Mouse (Mus musculus) liver, embryonic 15.5 days (tissue): Measurements from ENCODE around the gene 2510039O18Rik. TPM values are rescaled to one million over a fixed set of nuclear protein-coding genes. Genes with fewer than 3 reads are reported as not detected.

Experiments
- ATAC-seq: fragments of 200-750 bp; cut with Nextera tagmentation; 2 replicates; pipeline ENCODE4 v1.8.0; 2017; ENCODE audit warnings: moderate number of reproducible peaks, mild to moderate bottlenecking, moderate library complexity; ENCODE audit not compliant: insufficient read depth
- H3K27ac ChIP-seq: fragments of 300-500 bp; sonication (generic); replicated peaks from 2 replicates; pipeline ENCODE4 v1.5.1; 2015; ENCODE audit warnings: mild to moderate bottlenecking, inconsistent platforms
- H3K27me3 ChIP-seq: fragments of 300-500 bp; sonication (generic); 2 replicates; pipeline ENCODE4 v1.6.1; 2015; ENCODE audit warnings: mild to moderate bottlenecking, inconsistent platforms
- H3K36me3 ChIP-seq: fragments of 300-500 bp; sonication (generic); replicated peaks from 2 replicates; pipeline ENCODE4 v1.6.1; 2015; ENCODE audit warnings: moderate library complexity, mild to moderate bottlenecking, inconsistent platforms
- H3K4me1 ChIP-seq: fragments of 300-500 bp; sonication (generic); replicated peaks from 2 replicates; pipeline ENCODE4 v1.6.1; 2015; ENCODE audit warnings: inconsistent platforms
- H3K4me2 ChIP-seq: fragments of 300-500 bp; sonication (generic); 2 replicates; pipeline ENCODE4 v1.6.1; 2015; ENCODE audit warnings: moderate library complexity, mild to moderate bottlenecking, inconsistent platforms
- H3K4me3 ChIP-seq: fragments of 300-500 bp; sonication (generic); replicated peaks from 2 replicates; pipeline ENCODE4 v1.5.1; 2015; ENCODE audit warnings: mild to moderate bottlenecking, inconsistent platforms
- H3K9ac ChIP-seq: fragments of 300-500 bp; sonication (generic); 2 replicates; pipeline ENCODE4 v1.6.1; 2015; ENCODE audit warnings: moderate library complexity, mild to moderate bottlenecking, inconsistent platforms
- H3K9me3 ChIP-seq: fragments of 300-500 bp; sonication (generic); replicated peaks from 2 replicates; pipeline ENCODE4 v1.6.1; 2016; ENCODE audit warnings: inconsistent platforms
- WGBS: fragments of 180-500 bp; shearing (Covaris S2); methylation state at CpG from one replicate; pipeline ENCODE4 v1.1.7; 2015; ENCODE audit warnings: mixed read lengths; ENCODE audit not compliant: insufficient replicate concordance; 5-methylcytosine and 5-hydroxymethylcytosine counted together
- polyA plus RNA-seq: library from polyadenylated mRNA; unstranded; fragments of >200 nt; fragmentation: Nextera tagmentation; extraction: Ambion mirVana; gene quantifications from 2 replicates; pipeline ENCODE4 v1.2.1, GENCODE M21; 2015

2510039O18Rik gene
- 7.8 and 8.9 TPM in 2 replicates for polyA plus RNA-seq

DNA sequence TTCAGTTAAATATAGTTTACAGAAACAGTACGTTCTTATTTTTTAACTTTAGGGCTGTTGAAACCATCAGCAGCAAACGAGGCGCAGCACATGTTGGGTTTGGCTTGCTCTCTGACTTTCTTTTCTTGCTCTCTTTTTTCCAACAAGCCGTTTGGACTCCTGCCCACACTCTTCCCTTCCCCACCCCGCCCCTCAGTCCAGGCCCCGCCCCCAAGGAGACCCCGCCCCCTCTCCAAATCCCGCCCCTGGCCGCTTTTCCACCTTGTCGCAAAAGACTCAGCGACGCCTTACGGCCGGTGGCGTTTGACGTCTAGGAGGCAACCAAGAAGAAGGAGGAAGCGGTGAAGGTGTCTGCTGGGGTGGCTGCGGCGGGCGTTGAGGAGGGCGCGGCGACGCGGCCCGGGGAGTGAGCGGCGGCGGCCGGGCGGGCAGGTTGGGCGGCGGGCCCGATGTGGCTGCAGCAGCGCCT lies at the start of gene 2510039O18Rik:
Gene 2510039O18Rik, plus strand, starts transcription at position 320 of the 469 bp plus-strand sequence.
- Histone ChIP-seq H3K4me3 (peak within 1 kb of the TSS; percentile 86), H3K4me1 (peaks cover 54% of the 10 kb centered on the region)
- WGBS, result 1% methylated on average over 34 of the region's 35 CpGs

DNA sequence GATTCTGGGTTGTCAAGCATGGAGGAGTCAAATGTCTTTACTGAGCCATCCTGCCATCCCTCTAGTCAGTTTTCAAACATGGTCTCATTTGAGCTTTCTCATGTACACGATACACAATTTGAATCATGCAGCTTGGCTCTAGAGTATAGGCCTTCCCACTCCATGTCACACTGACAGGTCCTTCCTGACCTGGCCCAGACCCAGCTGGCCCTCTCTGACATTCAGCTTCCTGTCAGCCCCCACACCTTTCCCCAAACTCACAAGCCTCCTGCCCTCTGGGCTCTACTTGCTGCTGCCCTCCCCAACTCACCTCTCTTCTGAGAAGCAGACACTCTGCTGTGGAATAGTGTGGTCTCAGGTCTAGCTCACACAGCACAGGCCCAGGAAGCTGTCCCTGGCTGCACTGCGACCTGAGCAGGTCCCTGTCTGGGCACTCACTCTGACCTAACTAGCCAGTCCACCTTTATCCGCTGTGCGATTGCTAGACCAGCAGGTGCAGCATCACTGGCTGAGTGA lies 44.8 kb upstream of the 2510039O18Rik start:
- H3K36me3 ChIP-seq, result peaks cover 90% of the 10 kb centered on the region
- WGBS, result 78% methylated on average over 4 of the region's 4 CpGs
- no peak for ATAC-seq
- H3K4me3 ChIP-seq, result no peak overlapping the region
- no peak overlapping the region for H3K9ac ChIP-seq
- no peaks in the 10 kb centered on the region for H3K27me3 ChIP-seq
- no peak overlapping the region for H3K4me2 ChIP-seq
- no peaks in the 10 kb centered on the region for H3K4me1 ChIP-seq
- H3K27ac ChIP-seq, result no peak overlapping the region
- no peaks in the 10 kb centered on the region for H3K9me3 ChIP-seq

More for the DNA sequence above, at the start of gene 2510039O18Rik:
- Histone ChIP-seq H3K4me2 (peak within 1 kb of the TSS; percentile 98), H3K27ac (peak within 1 kb of the TSS; percentile 86), H3K36me3 (peaks cover 29% of the 10 kb centered on the region), H3K9me3 (no peaks in the 10 kb centered on the region), H3K9ac (peak within 1 kb of the TSS; percentile 84), H3K27me3 (peaks cover 23% of the 10 kb centered on the region; the same call in 1 of the 2 replicates)
- peak; percentile 78 for ATAC-seq

DNA sequence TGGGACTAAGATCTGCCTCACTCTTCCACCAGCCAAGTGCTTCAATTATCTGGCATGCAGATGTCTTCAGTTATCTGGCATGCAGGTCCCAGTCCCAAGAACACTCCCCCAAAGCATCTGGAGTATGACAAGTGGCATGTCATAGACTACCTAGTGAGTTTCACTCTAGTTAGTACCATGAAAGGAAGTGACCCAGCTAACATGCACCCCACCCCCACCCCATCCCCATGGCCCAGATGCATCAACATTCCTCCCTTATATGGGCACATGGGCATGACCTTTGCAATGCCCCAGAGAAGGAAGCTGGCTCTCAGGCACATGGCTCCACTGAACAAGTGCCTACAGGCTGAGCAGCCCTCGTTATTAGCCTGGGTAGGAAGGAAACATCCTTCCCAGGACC lies 44.3 kb upstream of the 2510039O18Rik start:
- no peaks in the 10 kb centered on the region for H3K9me3 ChIP-seq
- 41% methylated on average over 1 of the region's 1 CpGs for WGBS
- no peak overlapping the region for H3K4me2 ChIP-seq
- peaks cover 85% of the 10 kb centered on the region for H3K36me3 ChIP-seq
- H3K4me1 ChIP-seq, result no peaks in the 10 kb centered on the region
- no peaks in the 10 kb centered on the region for H3K27me3 ChIP-seq
- H3K27ac ChIP-seq, result no peak overlapping the region
- ATAC-seq, result no peak
- H3K4me3 ChIP-seq, result no peak overlapping the region
- no peak overlapping the region for H3K9ac ChIP-seq

DNA sequence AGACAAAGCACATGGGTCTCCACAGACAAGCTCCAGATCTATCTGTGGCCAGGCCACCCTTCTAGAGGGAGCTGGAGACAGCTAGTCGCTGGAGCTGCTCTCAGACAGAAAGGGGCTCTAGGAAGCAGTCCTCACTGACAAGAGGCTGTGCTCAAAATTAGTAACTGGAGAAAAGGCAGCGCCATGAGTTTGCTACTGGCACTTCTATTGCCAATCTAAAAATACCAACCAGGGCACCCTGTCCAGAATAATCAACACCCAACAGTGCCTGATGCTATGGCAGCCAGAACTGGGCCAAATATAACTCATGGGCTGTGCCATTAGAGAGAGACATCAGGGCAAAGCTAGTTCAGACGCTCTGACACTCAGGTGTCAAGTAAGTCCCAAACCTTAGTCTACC lies 43.3 kb upstream of the 2510039O18Rik start:
- Histone ChIP-seq H3K4me3 (no peak overlapping the region), H3K9ac (no peak overlapping the region), H3K9me3 (no peaks in the 10 kb centered on the region), H3K27ac (no peak overlapping the region), H3K4me2 (no peak overlapping the region), H3K4me1 (no peaks in the 10 kb centered on the region), H3K27me3 (no peaks in the 10 kb centered on the region), H3K36me3 (peaks cover 78% of the 10 kb centered on the region)
- no peak for ATAC-seq
- WGBS, result 72% methylated on average over 3 of the region's 3 CpGs

DNA sequence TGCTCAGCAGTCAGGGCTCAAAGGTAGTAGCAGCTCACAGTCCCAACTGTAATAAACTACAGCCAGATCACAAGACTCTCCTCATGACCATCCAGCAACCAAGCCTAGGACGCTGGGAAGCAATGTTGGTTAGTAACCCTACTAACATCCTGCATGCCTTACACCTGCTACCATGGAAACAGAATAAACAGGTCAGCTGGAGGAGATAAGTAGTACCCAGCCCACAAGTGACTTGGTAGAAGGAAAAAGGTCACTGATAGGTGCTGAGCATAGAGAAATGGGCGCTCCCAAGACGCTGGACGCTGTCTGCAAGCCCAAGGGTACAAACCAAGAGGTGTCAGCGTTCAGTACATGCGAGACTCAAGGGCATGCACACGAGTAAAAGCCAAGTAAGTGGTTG lies 40.2 kb upstream of the 2510039O18Rik start:
- no peak overlapping the region for H3K4me3 ChIP-seq
- no peaks in the 10 kb centered on the region for H3K27me3 ChIP-seq
- WGBS, result 65% methylated on average over 7 of the region's 7 CpGs
- ATAC-seq, result no peak
- peaks cover 64% of the 10 kb centered on the region for H3K36me3 ChIP-seq
- peaks cover 21% of the 10 kb centered on the region for H3K4me1 ChIP-seq
- H3K9ac ChIP-seq, result no peak overlapping the region
- no peak overlapping the region for H3K27ac ChIP-seq
- H3K9me3 ChIP-seq, result no peaks in the 10 kb centered on the region
- H3K4me2 ChIP-seq, result no peak overlapping the region

DNA sequence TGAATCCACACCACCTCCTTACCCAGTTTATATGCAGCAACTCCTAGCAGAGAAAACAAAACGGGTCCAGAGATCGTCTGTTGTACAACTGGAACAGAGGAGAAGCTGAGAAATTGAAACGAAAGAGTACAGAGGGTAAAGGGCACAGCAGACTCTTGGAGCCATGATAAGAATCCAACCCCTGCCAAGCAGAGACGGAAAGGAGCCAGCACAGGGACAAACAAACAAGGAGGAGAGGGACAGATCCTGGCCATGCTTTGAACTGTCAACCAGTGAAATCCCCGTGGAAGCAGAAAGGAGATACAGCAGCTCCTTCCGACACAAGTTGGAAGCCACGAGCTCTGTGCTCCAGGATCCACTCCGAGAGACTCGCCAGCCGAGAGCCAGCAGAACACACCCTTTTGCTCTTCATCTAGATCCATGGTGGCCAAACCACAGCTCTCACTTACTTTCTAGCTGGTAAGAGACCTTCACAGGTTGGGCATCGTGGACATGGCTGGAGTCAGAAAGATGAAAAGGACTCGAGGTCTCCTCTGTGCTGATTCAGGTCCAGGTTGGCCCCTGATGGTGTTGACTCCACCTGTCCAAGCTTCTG lies 37.7 kb upstream of the 2510039O18Rik start:
- Histone ChIP-seq H3K4me1 (peaks cover 25% of the 10 kb centered on the region), H3K27me3 (no peaks in the 10 kb centered on the region), H3K9me3 (no peaks in the 10 kb centered on the region), H3K9ac (no peak overlapping the region), H3K36me3 (peaks cover 38% of the 10 kb centered on the region), H3K4me3 (no peak overlapping the region; the same call in 1 of the 2 replicates), H3K27ac (no peak overlapping the region), H3K4me2 (peak overlapping the region; percentile 81; the same call in 1 of the 2 replicates)
- WGBS, result 76% methylated on average over 12 of the region's 12 CpGs
- ATAC-seq, result no peak

DNA sequence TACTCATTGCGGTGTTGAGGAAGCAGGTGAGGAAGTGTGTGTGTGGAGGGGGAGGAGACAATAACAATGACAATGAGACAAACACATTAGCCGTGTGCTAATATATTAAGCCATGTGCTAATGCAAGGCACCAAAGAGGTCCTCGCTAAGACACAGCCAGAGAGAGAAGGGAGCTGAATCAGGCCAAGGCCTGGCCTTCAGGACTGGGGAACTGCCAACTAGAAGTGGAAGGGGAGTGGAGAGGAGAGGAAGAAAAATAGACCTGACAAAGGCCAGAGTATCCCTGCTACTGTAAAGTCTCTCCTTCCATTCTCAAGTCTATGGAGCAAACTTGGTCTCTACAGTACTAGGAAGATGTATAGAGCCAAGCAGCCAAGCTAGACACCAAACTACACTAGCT lies 37.1 kb upstream of the 2510039O18Rik start:
- H3K27me3 ChIP-seq, result no peaks in the 10 kb centered on the region
- 60% methylated on average over 3 of the region's 3 CpGs for WGBS
- no peak for ATAC-seq
- H3K4me3 ChIP-seq, result peak overlapping the region; percentile 94
- H3K9me3 ChIP-seq, result no peaks in the 10 kb centered on the region
- H3K4me1 ChIP-seq, result peaks cover 25% of the 10 kb centered on the region
- peaks cover 32% of the 10 kb centered on the region for H3K36me3 ChIP-seq
- peak overlapping the region; percentile 81 for H3K4me2 ChIP-seq
- H3K27ac ChIP-seq, result peak overlapping the region; percentile 86; the same call in 1 of the 2 replicates
- peak overlapping the region; percentile 87 for H3K9ac ChIP-seq

DNA sequence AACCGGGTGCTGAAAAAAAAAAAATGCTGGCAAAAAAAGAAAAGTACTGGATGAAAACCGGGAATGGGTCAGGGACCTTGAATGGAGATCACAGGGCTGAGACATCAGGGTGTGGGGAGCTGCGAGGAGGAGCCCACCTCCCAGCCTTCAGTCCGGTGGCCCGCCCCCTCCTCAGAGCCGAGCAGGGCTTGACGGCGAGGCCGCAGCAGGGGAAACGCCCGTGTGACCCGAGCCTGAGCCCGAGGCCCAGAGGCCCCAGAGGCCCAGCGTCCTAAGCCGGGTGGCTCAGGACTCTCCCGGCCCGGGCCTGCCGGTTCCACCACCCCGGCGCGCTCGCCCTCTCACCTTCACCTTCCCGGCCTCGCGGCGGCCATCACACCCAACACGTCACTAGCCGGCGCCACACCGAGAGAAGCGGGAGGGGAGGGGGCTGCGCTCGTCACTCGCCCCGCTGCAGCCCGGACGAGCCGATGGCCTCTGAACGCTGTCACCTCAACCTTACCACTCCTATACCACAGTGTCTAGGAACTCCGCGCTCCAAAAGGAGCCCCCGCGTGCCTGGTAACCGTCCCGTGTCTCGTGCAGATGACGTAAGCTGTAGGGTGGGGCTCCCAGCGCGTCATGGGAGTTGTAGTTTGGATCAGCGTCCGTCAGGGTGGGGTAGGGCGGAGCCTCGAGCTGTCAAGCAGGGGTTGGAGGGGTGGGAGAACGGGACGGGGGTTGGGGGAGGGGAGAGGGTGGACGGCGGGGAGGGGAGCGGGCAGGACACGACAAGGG lies 36.2 kb upstream of the 2510039O18Rik start, which contains the start of gene Mfn2:
Gene Mfn2, minus strand, starts transcription at position 392 of the 777 bp plus-strand sequence.
- peaks cover 25% of the 10 kb centered on the region for H3K4me1 ChIP-seq
- H3K9me3 ChIP-seq, result no peaks in the 10 kb centered on the region
- under 1% methylated on average over 58 of the region's 59 CpGs for WGBS
- H3K27ac ChIP-seq, result peak within 1 kb of the TSS; percentile 86
- H3K27me3 ChIP-seq, result no peaks in the 10 kb centered on the region
- peaks cover 23% of the 10 kb centered on the region for H3K36me3 ChIP-seq
- peak within 1 kb of the TSS; percentile 81 for H3K4me2 ChIP-seq
- ATAC-seq, result peak; percentile 95
- peak within 1 kb of the TSS; percentile 94 for H3K4me3 ChIP-seq
- peak within 1 kb of the TSS; percentile 87 for H3K9ac ChIP-seq

DNA sequence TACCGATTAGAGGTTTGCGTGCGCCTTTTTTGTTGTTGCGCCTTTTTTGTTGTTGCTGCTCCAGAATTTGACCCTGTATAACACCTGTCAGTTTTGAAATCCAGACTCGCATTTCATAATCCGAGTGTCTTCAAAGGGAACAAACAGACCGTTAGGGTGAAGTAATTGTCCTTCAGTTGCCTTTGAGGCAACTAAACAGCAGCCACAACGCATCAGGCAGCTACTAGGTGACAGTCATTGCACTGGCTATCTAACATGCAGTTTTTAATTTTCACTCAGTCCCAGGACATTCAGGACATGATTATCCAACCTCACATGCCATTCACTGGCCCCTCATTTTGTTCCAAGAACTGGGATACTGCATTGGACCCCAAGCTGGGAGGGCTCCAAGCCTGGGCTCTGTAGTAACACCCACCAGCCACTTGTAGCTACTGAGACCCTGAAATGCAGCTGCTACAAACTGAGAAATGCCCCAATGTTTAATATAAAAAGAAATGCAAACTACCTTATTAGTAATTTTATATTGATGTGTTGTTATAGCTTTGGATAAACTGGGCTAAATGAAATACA lies 35.5 kb upstream of the 2510039O18Rik start:
- H3K9ac ChIP-seq, result peak overlapping the region; percentile 87
- H3K9me3 ChIP-seq, result no peaks in the 10 kb centered on the region
- peaks cover 25% of the 10 kb centered on the region for H3K4me1 ChIP-seq
- no peaks in the 10 kb centered on the region for H3K27me3 ChIP-seq
- peak overlapping the region; percentile 94 for H3K4me3 ChIP-seq
- H3K36me3 ChIP-seq, result peaks cover 17% of the 10 kb centered on the region
- WGBS, result 1% methylated on average over 8 of the region's 8 CpGs
- peak overlapping the region; percentile 86; the same call in 1 of the 2 replicates for H3K27ac ChIP-seq
- peak; percentile 15; the same call in 1 of the 2 replicates for ATAC-seq
- peak overlapping the region; percentile 81 for H3K4me2 ChIP-seq

DNA sequence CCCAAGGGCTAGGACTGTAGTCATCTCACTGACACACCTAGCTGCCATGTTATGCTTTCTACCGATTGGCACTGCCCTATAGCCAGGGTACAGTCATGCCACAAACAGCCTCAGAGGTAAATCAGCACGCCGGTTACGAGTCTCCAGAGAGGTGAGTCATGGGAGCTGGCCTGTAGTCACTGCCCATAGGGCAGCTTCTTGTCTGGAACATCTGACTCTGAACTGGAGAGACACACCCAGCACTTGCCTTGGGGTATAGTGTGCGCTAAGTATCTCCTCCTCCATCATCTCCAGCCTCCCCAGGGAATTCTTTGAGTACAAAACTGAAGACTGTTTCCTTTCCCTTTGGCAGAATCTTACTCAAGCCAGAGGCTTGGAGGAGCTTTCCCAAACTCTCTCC lies 34.5 kb upstream of the 2510039O18Rik start:
- Histone ChIP-seq H3K9ac (no peak overlapping the region), H3K4me3 (no peak overlapping the region), H3K4me2 (no peak overlapping the region), H3K9me3 (no peaks in the 10 kb centered on the region), H3K4me1 (peaks cover 25% of the 10 kb centered on the region), H3K27me3 (no peaks in the 10 kb centered on the region), H3K27ac (no peak overlapping the region), H3K36me3 (peaks cover 9% of the 10 kb centered on the region)
- 70% methylated on average over 5 of the region's 5 CpGs for WGBS
- ATAC-seq, result no peak

DNA sequence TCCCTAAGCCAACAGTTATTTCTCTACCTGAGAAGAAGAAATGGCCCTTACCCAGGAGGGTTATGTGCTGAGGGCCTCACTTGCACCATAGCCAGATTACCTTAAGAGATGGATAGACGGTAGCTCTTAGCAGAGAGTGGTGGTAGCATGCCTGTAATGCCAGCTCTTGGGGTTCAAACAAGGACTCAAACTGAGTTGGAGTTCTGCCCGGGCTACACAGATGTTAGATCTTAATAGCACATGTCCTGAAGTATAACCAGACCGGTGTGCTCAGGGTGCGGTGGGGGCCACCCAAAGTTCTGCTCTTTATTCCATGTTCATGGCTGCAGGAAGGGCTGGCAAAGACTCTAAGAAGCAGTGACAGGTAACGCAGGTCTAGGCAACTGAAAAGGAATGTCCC lies 31.2 kb upstream of the 2510039O18Rik start:
- no peaks in the 10 kb centered on the region for H3K9me3 ChIP-seq
- no peak overlapping the region for H3K4me2 ChIP-seq
- 0 out of 2 replicates have a peak, but pooled peaks cover 3% of the 10 kb centered on the region for H3K36me3 ChIP-seq
- H3K4me3 ChIP-seq, result no peak overlapping the region
- H3K9ac ChIP-seq, result no peak overlapping the region
- peaks cover 10% of the 10 kb centered on the region for H3K4me1 ChIP-seq
- no peaks in the 10 kb centered on the region for H3K27me3 ChIP-seq
- ATAC-seq, result no peak
- no peak overlapping the region for H3K27ac ChIP-seq
- WGBS, result 74% methylated on average over 5 of the region's 5 CpGs
